Mouse (Mus musculus) CH12.LX (cell line): ENCODE data around the gene Rep15.

Experiments used
- CHD1 ChIP-seq: IDR thresholded peaks from 2 replicates; pipeline ENCODE4 v1.6.1; 2012; ENCODE audit warnings: low read depth, low read length, improper control_type of control experiment, inconsistent platforms
- CTCF ChIP-seq, 2 experiments: IDR thresholded peaks in 1 of 2; conservative IDR thresholded peaks in 1 of 2; 2 replicates each; pipeline ENCODE4 v1.5.1; 2011 to 2012; ENCODE audit warnings: low read depth in 2 of 2, low read length in 2 of 2, improper control_type of control experiment in 1 of 2, inconsistent platforms in 1 of 2, mild to moderate bottlenecking in 1 of 2, moderate library complexity in 1 of 2
- JUND ChIP-seq: conservative IDR thresholded peaks from 2 replicates; pipeline ENCODE4 v1.6.1; 2011; ENCODE audit warnings: low read depth, low read length, improper control_type of control experiment
- MAFK ChIP-seq: IDR thresholded peaks from 2 replicates; pipeline ENCODE4 v1.6.1; 2011; ENCODE audit warnings: low read length, improper control_type of control experiment; ENCODE audit not compliant: insufficient replicate concordance
- NRF1 ChIP-seq: IDR thresholded peaks from 2 replicates; pipeline ENCODE4 v1.6.1; 2014; ENCODE audit warnings: low read depth, mild to moderate bottlenecking, inconsistent platforms, low read length, improper control_type of control experiment, moderate library complexity
- POLR2A ChIP-seq: IDR thresholded peaks from 2 replicates; pipeline ENCODE4 v1.6.1; 2011; ENCODE audit warnings: low read depth, mild to moderate bottlenecking, improper control_type of control experiment, low read length
- POLR2AphosphoS2 ChIP-seq: IDR thresholded peaks from 2 replicates; pipeline ENCODE4 v1.6.1; 2011; ENCODE audit warnings: low read depth, low read length, improper control_type of control experiment
- SMC3 ChIP-seq: IDR thresholded peaks from 2 replicates; pipeline ENCODE4 v1.6.1; 2011; ENCODE audit warnings: low read depth, low read length, improper control_type of control experiment
- USF2 ChIP-seq: conservative IDR thresholded peaks from 2 replicates; pipeline ENCODE4 v1.6.1; 2011; ENCODE audit warnings: low read depth, low read length, improper control_type of control experiment

DNA sequence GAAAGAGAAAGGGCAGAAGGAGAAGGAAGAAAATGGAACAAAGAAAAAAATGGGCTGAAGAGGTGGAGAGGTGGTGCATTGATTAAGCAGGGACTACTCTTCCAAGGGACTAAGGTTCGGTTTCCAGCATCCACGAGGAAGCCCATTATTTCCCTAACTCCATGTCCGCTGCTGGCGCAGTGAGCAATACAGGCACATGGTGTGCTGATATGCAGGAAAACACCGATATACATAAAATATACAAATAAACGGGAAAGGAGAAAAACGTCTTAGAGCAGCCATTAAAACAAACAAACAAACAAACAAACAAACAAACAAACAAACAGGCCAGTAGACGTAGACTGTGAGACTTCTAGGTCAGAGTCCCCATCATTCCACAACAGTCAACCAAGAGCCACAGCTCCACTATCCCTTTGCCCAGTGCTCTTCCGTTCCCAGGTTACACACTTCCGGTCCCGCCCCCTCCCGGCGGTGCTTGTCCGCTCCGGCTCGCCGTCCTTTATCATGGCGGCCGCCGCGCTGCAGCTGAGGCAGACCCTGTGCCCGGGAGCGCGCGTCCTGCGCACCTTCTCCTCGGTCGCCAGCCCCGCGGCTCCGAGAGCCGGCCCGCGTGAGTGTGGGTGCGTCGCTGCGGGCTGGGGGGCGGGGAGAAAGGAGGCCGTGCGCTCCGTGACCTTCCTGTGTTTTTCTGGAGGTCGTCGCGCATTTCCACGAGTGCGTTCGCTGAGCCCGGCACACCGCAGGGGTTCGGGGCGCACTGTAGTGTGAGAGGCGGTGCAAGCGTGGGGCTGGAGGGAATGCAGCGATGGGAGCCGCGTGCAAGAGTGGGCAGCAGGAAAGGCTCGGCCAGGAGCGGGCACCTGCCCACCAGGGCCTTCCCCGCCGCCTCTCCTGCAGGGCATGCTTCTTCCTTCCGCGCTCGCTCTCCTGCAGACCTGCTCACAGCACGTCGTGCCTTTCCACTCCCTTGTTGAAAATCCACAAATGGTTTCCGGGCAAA is 10.2 kb downstream of the Rep15 start, which contains the start of gene Mrps35:
- no peak for TF ChIP-seq MAFK
- TF ChIP-seq CTCF (conservative IDR thresholded peaks at IDR 0.05 in 1 of 2, IDR thresholded peaks at IDR 0.05 in 1 of 2; ENCODE audit: low read depth in 2 of 2, low read length in 2 of 2) = no peak
- TF ChIP-seq SMC3 = no peak; the same call in 1 of the 2 replicates
- TF ChIP-seq JUND = no peak; the same call in 1 of the 2 replicates
- TF ChIP-seq POLR2AphosphoS2 = peak; percentile 66; the same call in 1 of the 2 replicates
- peak; percentile 80; the same call in 1 of the 2 replicates for TF ChIP-seq CHD1
- peak; percentile 93 for TF ChIP-seq POLR2A
- peak; percentile 64 for TF ChIP-seq NRF1
- TF ChIP-seq USF2 = no peak
